Mouse (Mus musculus): ENCODE data around the gene Hsf5. TPM values are rescaled to one million over a fixed set of nuclear protein-coding genes. Genes with fewer than 3 reads are reported as not detected.
A peak's percentile ranks its signal among the peaks of the same experiment; 100 is the strongest.

The Hsf5 gene
- total and polyA plus RNA-seq, 2 experiments = 0.05 to 0.09 TPM

DNA sequence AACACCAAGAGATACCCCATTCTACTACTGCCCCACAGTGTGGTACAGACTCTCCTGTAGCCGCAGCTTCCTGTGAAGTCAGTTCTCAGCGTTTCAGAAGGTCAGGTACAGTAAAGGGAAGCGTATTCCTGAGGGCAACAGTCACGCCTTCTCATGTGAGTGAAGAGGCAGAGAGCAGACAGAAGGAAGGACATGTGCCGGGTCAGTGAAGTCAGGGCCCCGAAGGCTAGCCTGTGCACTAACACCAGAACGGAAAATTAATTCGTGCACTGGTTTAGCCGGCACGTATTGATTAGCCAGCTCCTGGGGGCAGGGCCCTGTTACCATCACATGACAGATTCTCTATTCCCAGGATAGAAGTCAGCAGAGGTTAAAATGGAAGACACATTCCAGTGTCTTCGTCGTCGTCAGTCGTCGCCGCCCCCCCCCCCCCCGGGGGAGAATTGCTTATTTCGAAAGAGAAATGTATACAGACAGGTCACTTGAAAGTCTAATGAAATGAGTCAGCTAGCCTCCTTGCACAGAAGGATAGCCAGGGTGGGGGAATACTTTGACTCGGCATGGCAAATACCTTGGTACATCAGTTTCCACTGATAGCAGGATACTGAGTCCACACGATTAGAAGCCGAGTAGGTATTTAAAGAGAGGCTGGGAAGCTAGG lies 42.3 kb upstream of the Hsf5 start:
- WGBS = 34% methylated on average over 21 of the region's 21 CpGs
- no peaks in the 10 kb centered on the region for H3K27me3 ChIP-seq (ENCODE audit: control insufficient read depth, insufficient read depth, low read length)
- no peak for DNase-seq (ENCODE audit: extremely low read depth, low read depth, low spot score)
- peaks cover 3% of the 10 kb centered on the region; the same call in 1 of the 2 replicates for H3K4me1 ChIP-seq (ENCODE audit: control insufficient read depth, insufficient read depth, low read length)
- no peak overlapping the region for H3K4me3 ChIP-seq (ENCODE audit: insufficient read depth, low read depth, low read length)
- H3K36me3 ChIP-seq (ENCODE audit: control insufficient read depth, insufficient read depth, low read length) = no peaks in the 10 kb centered on the region
- no peaks in the 10 kb centered on the region for H3K79me2 ChIP-seq (ENCODE audit: control insufficient read depth, insufficient read depth, low read length)
- no peak for TF ChIP-seq POLR2A (IDR thresholded peaks at IDR 0.05; ENCODE audit: extremely low read depth, insufficient read depth, low read length)
- no peak for TF ChIP-seq CTCF (IDR thresholded peaks at IDR 0.05; ENCODE audit: low read depth, low read length)
- H3K27ac ChIP-seq (replicated peaks; ENCODE audit: insufficient read depth, low read depth, low read length) = no peak overlapping the region
- H3K9ac ChIP-seq (ENCODE audit: low read depth, low read length) = peak overlapping the region; percentile 24; the same call in 1 of the 2 replicates

DNA sequence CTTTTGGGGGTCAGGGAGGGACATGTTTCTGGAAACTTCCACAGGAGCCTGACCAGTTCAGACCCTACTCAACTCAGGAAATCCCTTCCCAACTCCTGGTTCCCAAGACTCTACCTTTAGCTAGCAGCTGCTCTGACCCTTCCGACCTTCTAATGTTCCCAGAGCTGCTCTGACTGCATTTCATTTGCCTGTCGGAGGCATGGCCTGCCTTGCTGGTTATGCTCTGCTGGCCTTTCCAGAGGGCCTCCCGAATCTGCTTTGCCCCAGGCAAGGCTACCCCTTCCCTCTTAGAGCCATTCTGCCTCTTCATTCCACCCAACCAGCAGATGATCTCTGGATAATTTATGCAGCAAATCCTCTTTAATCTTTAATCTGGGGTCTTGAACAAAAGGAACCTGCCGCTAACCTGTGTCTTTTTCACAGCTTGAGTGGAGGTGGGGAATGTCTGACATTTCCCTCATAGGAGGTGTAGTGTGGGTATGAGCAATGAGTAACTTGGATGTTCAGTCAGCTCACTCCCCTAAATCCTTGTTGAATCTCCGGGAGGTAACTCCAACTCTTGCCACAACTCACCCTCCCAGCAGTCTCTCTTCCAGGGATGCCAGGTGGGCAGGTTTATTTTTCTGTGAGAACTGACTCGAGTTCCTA lies 39.2 kb upstream of the Hsf5 start:
- H3K79me2 ChIP-seq (ENCODE audit: control insufficient read depth, insufficient read depth, low read length) = no peaks in the 10 kb centered on the region
- no peak for TF ChIP-seq CTCF (IDR thresholded peaks at IDR 0.05; ENCODE audit: low read depth, low read length)
- no peak for TF ChIP-seq POLR2A (IDR thresholded peaks at IDR 0.05; ENCODE audit: extremely low read depth, insufficient read depth, low read length)
- DNase-seq (ENCODE audit: extremely low read depth, low read depth, low spot score) = no peak
- H3K27ac ChIP-seq (replicated peaks; ENCODE audit: insufficient read depth, low read depth, low read length) = no peak overlapping the region
- H3K4me1 ChIP-seq (ENCODE audit: control insufficient read depth, insufficient read depth, low read length) = peaks cover 3% of the 10 kb centered on the region; the same call in 1 of the 2 replicates
- no peaks in the 10 kb centered on the region for H3K27me3 ChIP-seq (ENCODE audit: control insufficient read depth, insufficient read depth, low read length)
- peak overlapping the region; percentile 56; the same call in 1 of the 2 replicates for H3K4me3 ChIP-seq (ENCODE audit: insufficient read depth, low read depth, low read length)
- no peak overlapping the region for H3K9ac ChIP-seq (ENCODE audit: low read depth, low read length)
- 61% methylated on average over 6 of the region's 6 CpGs for WGBS
- no peaks in the 10 kb centered on the region for H3K36me3 ChIP-seq (ENCODE audit: control insufficient read depth, insufficient read depth, low read length)

DNA sequence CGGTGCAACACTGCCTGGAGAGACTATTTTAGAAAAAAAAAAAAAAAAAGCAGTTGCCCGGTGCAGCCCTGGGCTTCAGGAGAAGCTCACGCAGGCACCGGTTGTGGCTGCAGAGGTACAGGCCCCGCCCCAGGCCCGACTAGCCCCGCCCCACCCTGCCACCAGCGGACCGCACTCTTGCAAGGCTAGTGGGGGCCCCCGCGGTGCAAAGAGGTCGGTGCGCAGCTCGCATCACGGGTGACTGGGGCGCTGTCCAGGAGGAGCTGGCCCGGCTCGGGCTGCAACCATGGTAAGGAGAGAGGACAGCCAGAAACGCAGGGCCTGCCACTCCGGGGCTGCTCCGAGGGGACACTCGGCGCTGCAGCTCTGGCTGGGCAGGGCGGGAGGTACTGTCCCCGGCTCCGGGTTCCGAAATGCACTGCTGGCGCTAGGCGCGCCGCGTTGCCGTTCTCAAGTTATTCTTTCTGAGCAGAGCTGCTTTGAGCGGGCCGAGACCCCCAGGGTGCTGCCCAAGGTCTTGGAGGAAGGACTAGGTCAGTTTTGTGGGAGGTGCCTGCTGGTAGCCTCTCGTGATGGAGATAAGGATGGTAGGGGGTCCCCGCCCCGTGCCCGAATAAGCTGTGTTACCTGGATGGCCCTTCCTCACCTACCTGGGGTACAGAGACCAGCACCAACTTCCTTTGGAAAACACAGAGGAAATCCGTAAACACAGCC lies 38.6 kb upstream of the Hsf5 start:
- H3K79me2 ChIP-seq (ENCODE audit: control insufficient read depth, insufficient read depth, low read length) = no peaks in the 10 kb centered on the region
- DNase-seq (ENCODE audit: extremely low read depth, low read depth, low spot score) = no peak
- WGBS = 3% methylated on average over 40 of the region's 40 CpGs
- H3K27ac ChIP-seq (replicated peaks; ENCODE audit: insufficient read depth, low read depth, low read length) = peak overlapping the region; percentile 60
- peaks cover 3% of the 10 kb centered on the region; the same call in 1 of the 2 replicates for H3K4me1 ChIP-seq (ENCODE audit: control insufficient read depth, insufficient read depth, low read length)
- TF ChIP-seq CTCF (IDR thresholded peaks at IDR 0.05; ENCODE audit: low read depth, low read length) = no peak
- no peak for TF ChIP-seq POLR2A (IDR thresholded peaks at IDR 0.05; ENCODE audit: extremely low read depth, insufficient read depth, low read length)
- H3K27me3 ChIP-seq (ENCODE audit: control insufficient read depth, insufficient read depth, low read length) = no peaks in the 10 kb centered on the region
- peak overlapping the region; percentile 56 for H3K4me3 ChIP-seq (ENCODE audit: insufficient read depth, low read depth, low read length)
- H3K9ac ChIP-seq (ENCODE audit: low read depth, low read length) = peak overlapping the region; percentile 71
- H3K36me3 ChIP-seq (ENCODE audit: control insufficient read depth, insufficient read depth, low read length) = no peaks in the 10 kb centered on the region

DNA sequence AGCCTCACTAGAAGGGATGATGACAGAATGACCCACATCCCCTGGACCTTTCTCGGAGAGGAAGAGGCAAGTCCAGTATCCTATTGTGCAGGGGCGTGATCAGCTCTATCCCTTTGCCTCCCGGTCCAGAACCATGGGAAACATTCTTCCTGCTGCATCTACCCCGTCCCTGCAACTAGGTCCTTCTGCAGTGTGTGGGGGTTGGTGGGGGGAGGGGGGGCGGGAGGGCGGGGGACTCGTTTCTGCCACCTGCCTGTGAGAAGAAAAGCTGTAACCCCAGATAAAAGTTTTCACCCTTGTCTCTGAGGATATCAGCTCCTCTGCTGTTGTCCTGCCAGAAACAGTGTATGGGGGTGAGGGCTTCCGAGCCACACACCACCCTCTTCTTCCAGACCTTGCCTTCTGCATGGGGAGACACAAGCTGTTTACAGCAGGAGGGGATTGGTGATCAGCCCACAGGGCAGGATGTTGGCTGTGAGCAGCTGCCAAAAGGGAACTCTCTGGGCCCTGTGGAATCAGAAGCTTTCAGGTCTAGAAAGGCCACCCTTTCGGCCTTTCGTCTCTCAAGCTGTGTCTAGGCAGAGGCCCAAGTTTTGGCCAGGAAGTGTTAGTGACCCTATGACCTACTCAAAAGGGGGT lies 37.9 kb upstream of the Hsf5 start:
- no peak for DNase-seq (ENCODE audit: extremely low read depth, low read depth, low spot score)
- Histone ChIP-seq H3K4me1 (ENCODE audit: control insufficient read depth, insufficient read depth, low read length) (peaks cover 5% of the 10 kb centered on the region; the same call in 1 of the 2 replicates), H3K27ac (replicated peaks; ENCODE audit: insufficient read depth, low read depth, low read length) (peak overlapping the region; percentile 60), H3K27me3 (ENCODE audit: control insufficient read depth, insufficient read depth, low read length) (no peaks in the 10 kb centered on the region), H3K9ac (ENCODE audit: low read depth, low read length) (peak overlapping the region; percentile 71), H3K79me2 (ENCODE audit: control insufficient read depth, insufficient read depth, low read length) (no peaks in the 10 kb centered on the region), H3K36me3 (ENCODE audit: control insufficient read depth, insufficient read depth, low read length) (no peaks in the 10 kb centered on the region), H3K4me3 (ENCODE audit: insufficient read depth, low read depth, low read length) (peak overlapping the region; percentile 56)
- no peak for TF ChIP-seq CTCF (IDR thresholded peaks at IDR 0.05; ENCODE audit: low read depth, low read length)
- no peak for TF ChIP-seq POLR2A (IDR thresholded peaks at IDR 0.05; ENCODE audit: extremely low read depth, insufficient read depth, low read length)
- 42% methylated on average over 10 of the region's 10 CpGs for WGBS

DNA sequence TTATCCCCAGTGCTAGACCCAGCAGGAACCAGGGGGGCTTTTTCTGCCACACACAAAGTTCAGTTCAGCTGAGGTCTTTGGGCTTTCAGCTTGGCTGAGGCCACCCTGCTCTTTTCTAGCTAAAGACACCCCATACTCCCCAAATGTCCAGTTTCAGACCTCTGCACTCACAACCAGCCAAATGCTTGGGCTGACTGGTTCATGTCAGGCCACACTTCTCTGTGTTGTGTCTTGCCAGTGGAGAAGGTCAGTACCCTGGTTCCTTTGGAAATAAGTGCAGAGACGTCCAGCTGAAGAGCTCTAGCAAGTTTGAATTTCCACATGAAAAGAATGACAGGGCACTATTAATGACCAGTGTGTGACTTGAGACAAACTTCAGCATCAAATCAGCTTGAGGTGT lies 37.3 kb upstream of the Hsf5 start:
- Histone ChIP-seq H3K4me1 (ENCODE audit: control insufficient read depth, insufficient read depth, low read length) (peaks cover 2% of the 10 kb centered on the region; the same call in 1 of the 2 replicates), H3K9ac (ENCODE audit: low read depth, low read length) (no peak overlapping the region), H3K36me3 (ENCODE audit: control insufficient read depth, insufficient read depth, low read length) (no peaks in the 10 kb centered on the region), H3K27me3 (ENCODE audit: control insufficient read depth, insufficient read depth, low read length) (no peaks in the 10 kb centered on the region), H3K27ac (replicated peaks; ENCODE audit: insufficient read depth, low read depth, low read length) (peak overlapping the region; percentile 30), H3K79me2 (ENCODE audit: control insufficient read depth, insufficient read depth, low read length) (no peaks in the 10 kb centered on the region), H3K4me3 (ENCODE audit: insufficient read depth, low read depth, low read length) (no peak overlapping the region; the same call in 1 of the 2 replicates)
- no peak for TF ChIP-seq CTCF (IDR thresholded peaks at IDR 0.05; ENCODE audit: low read depth, low read length)
- TF ChIP-seq POLR2A (IDR thresholded peaks at IDR 0.05; ENCODE audit: extremely low read depth, insufficient read depth, low read length) = no peak
- 63% methylated on average over 1 of the region's 1 CpGs for WGBS
- no peak for DNase-seq (ENCODE audit: extremely low read depth, low read depth, low spot score)

All from liver, adult 2 months (tissue).